Mouse (Mus musculus): ENCODE measurements at regions not wholly inside any gene's neighbourhood (a gene's known extent, or its start where the extent isn't known, plus 50 kb on each side); places are given as distances from the start of the nearest gene placed in this dataset.

DNA sequence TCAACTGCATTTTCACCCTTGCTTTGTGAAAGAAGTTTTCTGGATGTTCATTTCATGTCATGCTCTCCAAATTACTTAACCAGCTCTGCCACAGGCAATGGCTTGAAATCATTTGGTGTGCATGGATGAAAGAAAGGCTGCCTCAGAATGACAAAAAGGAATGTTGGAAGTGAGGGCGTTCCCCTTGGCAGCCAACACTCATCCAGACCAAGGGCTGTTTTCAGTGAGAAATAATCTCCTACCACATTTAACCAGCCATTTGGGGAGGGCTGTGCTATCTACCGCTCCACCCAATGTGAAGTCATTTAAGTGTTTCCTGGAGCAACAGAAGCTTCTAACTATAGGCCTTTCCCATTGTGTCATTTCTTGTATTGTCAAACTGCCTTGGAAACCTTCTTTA, 650.8 kb downstream of the Fat4 start:
- no peak for TF ChIP-seq POLR2A (IDR thresholded peaks at IDR 0.05; ENCODE audit: control insufficient read depth, low read depth, low read length)
- TF ChIP-seq CTCF (IDR thresholded peaks at IDR 0.05; ENCODE audit: control insufficient read depth, insufficient read depth, insufficient replicate concordance, low read depth, low read length): no peak

Measured in testis, adult 2 months (tissue).